Mouse (Mus musculus) ovary, adult 18-20 months (tissue): ENCODE results near the gene Hoxa13.

Experiments used
- DNase-seq: peaks from one replicate; pipeline ENCODE4 v3.0.0; 2022; ENCODE audit warnings: low spot score, mixed read lengths

Gene Hoxa13

DNA sequence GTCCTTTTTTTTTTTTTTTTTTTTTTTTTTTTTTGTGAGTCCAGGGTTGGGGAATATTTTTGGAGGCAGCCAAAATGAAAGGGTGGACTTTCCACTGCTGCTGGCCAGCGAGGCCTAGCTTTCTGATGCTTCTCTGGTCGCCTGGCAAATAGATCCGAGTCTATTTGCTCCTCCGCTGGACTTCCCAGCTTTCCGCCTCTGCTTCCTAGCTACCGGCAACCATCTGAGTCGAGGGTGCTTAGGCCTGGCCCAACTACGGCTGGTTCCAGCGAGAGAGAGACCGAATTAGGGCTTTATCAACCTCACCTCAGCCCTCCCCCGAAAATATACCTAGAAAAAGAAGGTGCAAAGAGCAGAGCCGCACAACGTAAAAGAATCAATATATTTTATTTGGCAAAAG lies 38.0 kb downstream of the Hoxa13 start:
- DNase-seq = no peak

- DNase-seq = no peak
These were observed 38.5 kb downstream of the Hoxa13 start for GRCm38 (mm10) chr6:52221993-52222685.

GRCm38 (mm10) chr6:52221337-52221992 lies 39.2 kb downstream of the Hoxa13 start, which contains the start of gene Hoxa7:
Gene Hoxa7, minus strand, starts transcription at chr6:52221854.
- DNase-seq = peak; percentile 65

- DNase-seq = no peak
These were observed 39.8 kb downstream of the Hoxa13 start for GRCm38 (mm10) chr6:52220865-52221310.

GRCm38 (mm10) chr6:52220003-52220864 lies 40.4 kb downstream of the Hoxa13 start:
- no peak for DNase-seq

DNA sequence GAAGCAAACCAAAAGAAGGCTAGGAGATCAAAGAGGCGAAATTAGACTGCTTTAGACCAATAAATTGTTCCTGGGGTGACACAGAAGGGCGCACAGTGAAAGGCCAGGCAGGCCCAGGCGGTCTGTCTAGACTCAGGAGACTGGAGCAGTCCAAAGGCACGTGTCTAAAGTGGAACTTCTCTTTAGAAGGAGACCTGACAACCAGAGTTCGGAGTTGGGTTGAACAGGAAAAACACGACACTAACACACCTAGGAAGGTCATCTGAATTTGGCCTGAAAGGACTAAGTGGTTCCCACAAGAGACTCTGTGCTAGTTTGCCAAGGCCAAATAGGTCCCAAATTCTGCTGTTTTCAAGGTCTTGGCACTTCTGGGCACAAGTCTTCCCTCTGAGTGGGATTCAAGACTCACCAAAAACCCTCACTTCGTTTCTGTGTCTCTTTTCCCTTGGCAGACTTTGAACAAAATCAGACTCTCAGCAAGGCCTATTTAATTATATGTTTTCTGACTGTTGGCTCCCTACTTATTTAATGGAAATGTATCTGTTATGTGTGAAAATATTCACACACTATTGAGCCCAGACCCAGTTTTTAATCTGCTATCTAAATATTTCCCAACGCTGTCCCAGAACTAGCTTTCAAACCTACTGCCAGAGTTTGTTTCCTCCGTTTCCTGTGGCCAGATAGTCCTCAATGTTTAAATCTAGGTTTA lies 41.3 kb downstream of the Hoxa13 start:
- DNase-seq = no peak

DNA sequence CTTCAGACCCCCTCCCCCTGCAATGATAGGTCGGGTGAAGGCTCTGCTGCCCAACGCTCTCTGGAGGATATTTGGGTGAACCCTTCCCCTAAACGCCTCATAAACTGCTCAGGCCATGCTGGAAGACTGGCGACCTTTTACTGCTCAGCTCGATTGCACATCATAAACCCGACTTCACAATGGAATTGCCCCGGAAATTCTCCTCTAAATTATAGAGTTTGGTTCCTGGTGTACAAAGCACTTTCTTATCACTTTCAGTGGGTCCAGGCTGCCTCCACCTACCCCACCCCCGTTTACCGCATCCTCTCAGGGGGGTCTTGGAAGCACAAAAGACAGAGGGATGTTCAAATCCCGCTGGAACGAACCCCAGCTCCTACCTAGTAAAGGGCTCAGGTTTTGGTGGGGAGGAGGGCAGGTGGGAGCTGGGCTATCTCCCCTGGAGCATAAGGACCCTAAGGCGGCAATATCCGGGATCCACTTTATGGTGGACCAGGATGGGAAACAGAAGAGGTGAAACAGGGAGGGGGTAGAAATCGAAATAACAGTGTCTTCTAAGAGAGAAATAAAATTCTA lies 42.0 kb downstream of the Hoxa13 start:
- no peak for DNase-seq

GRCm38 (mm10) chr6:52217895-52218642 lies 42.6 kb downstream of the Hoxa13 start:
- DNase-seq = no peak

DNA sequence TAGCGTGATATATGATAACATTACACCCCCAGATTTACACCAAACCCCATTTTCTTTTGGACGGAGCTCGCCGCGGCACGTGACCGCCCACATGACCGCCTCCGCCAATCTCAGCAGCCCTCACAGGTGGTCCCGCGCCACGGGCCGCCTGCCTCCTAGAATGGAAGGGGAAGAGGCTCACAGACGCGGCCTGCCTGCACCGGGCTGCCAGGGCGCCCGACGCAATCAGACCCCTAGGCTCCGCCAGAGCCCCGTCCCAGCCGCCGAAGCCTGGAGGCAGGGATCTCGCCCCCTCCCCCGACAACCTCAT lies 43.3 kb downstream of the Hoxa13 start:
- DNase-seq = no peak

GRCm38 (mm10) chr6:52216691-52217458 lies 43.8 kb downstream of the Hoxa13 start:
- DNase-seq = no peak

GRCm38 (mm10) chr6:52215771-52216535 lies 44.7 kb downstream of the Hoxa13 start:
- DNase-seq = no peak

DNA sequence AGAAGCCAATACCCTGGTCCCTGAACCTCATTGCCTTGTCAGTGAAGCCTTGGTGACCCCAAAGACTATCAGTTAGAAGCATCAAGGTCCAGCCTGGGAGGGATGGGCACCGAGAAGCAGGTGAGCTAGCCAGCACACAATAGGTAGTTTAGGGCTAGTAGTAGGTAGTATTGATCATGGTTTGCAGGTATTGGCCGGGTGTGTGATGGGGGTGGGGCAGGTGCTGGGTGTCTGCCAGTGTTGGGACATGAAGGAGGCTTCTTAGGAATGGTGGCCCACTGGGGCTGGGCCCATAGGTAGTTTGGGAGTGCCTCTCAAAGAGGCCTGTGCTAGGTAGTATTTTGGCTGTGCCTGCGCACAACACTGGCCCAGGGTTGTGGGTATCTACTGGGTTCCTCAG lies 45.6 kb downstream of the Hoxa13 start:
- no peak for DNase-seq

- DNase-seq = no peak
These were observed 46.4 kb downstream of the Hoxa13 start for GRCm38 (mm10) chr6:52214271-52214670.

DNA sequence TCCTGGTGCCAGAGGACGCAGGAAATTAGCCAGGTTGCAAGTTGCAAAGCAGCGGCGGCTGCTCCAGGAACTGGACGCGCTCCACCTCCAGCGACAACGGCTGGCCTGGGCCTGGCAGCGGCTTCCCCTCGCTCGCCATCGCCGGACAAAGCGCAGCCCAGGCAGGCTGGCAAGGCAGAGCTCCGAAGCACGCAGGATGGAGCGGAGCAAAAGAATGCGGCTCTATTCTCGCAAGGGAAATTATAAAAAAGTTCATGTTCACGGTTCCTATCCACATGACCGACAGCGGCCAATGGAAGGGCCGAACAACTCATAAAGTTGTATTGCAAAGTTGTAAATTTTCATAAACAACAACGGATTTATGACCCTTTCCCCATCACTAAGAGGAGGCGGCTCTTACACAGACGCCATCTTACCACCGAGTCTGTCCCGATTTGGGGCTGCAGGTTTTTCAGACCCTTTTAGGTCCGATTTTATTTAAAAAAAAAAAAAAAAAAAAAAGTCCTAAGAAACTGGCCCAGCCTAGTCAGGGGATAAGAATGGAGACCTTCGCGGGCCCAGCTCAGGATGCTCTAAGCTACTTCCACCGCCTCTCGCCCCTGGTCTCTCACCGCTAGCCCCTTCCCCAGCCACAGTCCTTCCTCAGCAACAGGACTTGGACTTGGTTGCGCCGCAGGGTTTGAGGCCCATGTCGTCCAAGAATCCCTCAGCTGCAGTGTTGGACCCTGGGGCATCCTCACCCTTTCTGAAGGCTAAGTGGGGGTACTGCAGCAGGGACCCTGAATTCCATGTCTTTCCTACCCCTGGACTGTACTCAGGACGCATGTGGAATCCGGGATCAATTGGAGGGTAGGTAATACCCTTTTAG lies 47.3 kb downstream of the Hoxa13 start, which contains the start of the genes Hoxa3 and Gm28308:
TSS of gene Hoxa3 (minus strand) at position 218 of the 868 bp plus-strand sequence.
TSS of gene Gm28308 (minus strand) at position 221 of the 868 bp plus-strand sequence.
- no peak for DNase-seq

DNA sequence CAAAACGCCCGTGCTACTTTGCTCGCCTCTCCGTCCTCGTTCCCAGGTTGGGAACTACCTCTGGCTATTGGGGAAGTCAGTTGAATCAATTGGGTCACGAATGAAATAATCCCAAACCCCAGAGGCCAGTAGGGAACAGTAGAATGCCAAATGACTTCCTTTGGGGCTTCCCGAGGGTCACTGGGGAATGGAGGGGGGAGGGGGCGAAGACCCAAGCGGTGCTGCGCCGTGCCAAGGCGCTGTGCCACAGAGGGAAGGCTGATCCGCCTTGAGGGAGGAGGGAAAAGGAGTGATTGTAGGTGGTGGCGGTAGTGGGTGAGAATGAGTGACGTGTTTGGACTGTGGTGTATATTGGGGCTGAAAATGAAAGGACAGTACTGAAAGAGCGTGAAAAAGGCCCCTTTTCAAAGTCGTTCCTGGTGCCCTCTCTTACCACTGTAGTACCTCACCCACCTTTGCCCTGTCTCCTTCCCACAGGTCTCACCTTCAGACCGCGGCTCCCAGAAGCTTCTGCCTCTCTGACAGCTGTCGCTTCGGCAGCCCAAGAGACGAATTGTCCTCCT lies 48.0 kb downstream of the Hoxa13 start:
- DNase-seq = no peak

DNA sequence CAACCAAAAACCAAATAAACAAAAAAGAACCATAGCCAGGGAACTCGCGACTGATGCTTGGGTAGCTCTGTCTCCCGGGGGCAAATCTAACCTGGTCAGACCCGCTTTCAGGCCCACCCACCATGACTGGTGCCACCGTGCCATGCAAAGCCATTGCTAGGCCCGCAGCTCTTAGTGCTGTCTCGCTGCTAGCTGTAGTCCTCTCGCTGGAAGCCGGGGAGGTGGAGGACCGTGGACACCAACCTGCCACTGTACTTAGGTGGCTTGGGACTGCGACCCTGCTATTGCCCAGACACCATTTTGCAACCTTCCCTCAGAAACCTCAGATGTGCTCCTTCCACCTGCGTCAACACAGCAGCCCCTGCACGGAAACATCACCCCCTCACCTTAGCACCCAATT lies 48.7 kb downstream of the Hoxa13 start:
- no peak for DNase-seq

- no peak for DNase-seq
These were observed 49.3 kb downstream of the Hoxa13 start for GRCm38 (mm10) chr6:52211170-52211935.
